Mouse (Mus musculus): ENCODE measurements around the gene Chmp4b. TPM values are rescaled to one million over a fixed set of nuclear protein-coding genes. Genes with fewer than 3 reads are reported as not detected.
A peak's percentile ranks its signal among the peaks of the same experiment; 100 is the strongest.

Chmp4b gene
- polyA plus RNA-seq, 1 experiment from 2014 or later, result 26.4 TPM

- Histone ChIP-seq H3K9me3 (no peaks in the 10 kb centered on the region), H3K27ac (replicated peaks) (no peak overlapping the region), H3K36me3 (peaks cover 19% of the 10 kb centered on the region), H3K4me1 (replicated peaks) (no peaks in the 10 kb centered on the region), H3K27me3 (no peaks in the 10 kb centered on the region), H3K4me3 (no peak overlapping the region), H3K9ac (no peak overlapping the region), H3K4me2 (no peak overlapping the region)
- 28% methylated on average over 3 of the region's 3 CpGs for WGBS
- no peak for ATAC-seq (ENCODE audit: low FRiP score, low read depth)
Measured at GRCm38 (mm10) chr2:154648086-154648485, 3.4 kb upstream of the Chmp4b start.

DNA sequence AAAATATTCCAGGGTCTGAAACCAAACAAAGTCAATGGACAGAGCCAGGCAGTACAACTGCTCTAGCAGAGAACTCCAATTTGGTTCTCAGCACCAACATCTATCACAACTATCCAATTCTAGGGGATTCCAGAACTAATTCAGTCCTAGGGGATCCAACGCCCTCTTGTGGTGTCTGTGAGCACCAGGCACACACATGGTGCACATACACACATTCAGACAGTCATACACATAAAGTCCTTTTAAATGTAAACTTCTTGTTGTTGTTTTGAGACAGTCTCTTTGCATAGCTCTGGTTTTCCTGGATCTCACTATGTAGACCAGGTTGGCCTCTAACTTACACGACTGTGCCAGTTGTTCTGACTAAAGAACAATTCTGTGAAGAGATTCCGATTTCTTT is 1.1 kb upstream of the Chmp4b start:
- no peaks in the 10 kb centered on the region for H3K9me3 ChIP-seq
- H3K4me1 ChIP-seq (replicated peaks), result no peaks in the 10 kb centered on the region
- no peak overlapping the region for H3K4me2 ChIP-seq
- no peak overlapping the region for H3K4me3 ChIP-seq
- 78% methylated on average over 3 of the region's 3 CpGs for WGBS
- peaks cover 10% of the 10 kb centered on the region for H3K36me3 ChIP-seq
- H3K27me3 ChIP-seq, result no peaks in the 10 kb centered on the region
- H3K27ac ChIP-seq (replicated peaks), result no peak overlapping the region
- no peak overlapping the region for H3K9ac ChIP-seq
- ATAC-seq (ENCODE audit: low FRiP score, low read depth), result no peak

DNA sequence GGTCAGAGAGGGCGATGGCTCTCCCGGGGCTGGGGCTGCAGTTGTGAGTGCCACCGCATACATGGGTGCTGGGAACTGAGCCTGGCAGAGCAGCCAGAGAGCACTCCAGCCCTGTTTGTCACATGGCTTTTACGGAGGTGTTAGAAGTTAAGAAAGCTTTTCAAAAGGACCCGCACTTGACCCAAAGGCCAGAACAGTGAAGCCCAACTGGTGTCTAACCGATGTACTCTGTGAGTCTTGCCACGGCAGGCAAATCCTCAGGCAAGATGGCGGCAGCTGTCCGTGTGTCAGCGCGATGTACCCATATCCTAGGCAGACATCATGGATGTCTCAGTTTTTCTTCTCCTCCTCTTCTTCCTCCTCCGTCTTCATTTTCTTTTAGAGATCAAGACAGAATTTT is 3.5 kb downstream of the Chmp4b start:
- no peak overlapping the region for H3K4me2 ChIP-seq
- no peak overlapping the region for H3K27ac ChIP-seq (replicated peaks)
- no peak overlapping the region for H3K4me3 ChIP-seq
- WGBS, result 95% methylated on average over 12 of the region's 12 CpGs
- ATAC-seq (ENCODE audit: low FRiP score, low read depth), result no peak
- H3K36me3 ChIP-seq, result no peaks in the 10 kb centered on the region
- peaks cover 25% of the 10 kb centered on the region for H3K4me1 ChIP-seq (replicated peaks)
- H3K27me3 ChIP-seq, result no peaks in the 10 kb centered on the region
- H3K9ac ChIP-seq, result no peak overlapping the region
- H3K9me3 ChIP-seq, result no peaks in the 10 kb centered on the region

DNA sequence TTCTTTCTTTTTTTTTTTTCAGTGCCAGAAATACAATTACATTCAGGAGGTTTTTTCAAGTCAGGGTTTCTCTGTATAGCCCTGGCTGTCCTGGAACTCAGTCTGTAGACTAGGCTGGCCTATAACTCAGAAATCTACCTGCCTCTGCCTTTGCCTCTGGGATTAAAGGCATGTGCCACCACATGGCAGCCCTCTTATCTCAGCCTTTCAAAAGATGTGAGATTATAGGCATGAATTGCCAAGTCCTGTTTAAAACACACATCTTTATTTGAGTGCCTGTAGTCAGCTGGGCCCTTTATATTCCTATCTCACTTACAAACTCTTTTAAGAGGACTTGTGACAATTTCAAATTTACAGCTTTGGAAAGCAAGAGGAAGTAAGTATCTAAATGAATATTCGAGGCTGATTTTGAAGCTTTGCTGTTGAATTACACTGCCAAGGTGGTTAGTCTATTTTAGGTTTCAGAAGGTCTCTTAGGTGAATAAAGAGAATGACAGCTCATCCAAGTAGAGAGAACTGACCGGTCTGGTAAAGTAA is 4.4 kb downstream of the Chmp4b start:
- 83% methylated on average over 2 of the region's 2 CpGs for WGBS
- Histone ChIP-seq H3K27ac (replicated peaks) (no peak overlapping the region; the same call in 1 of the 2 replicates), H3K36me3 (no peaks in the 10 kb centered on the region), H3K4me3 (peak overlapping the region; percentile 95; the same call in 1 of the 2 replicates), H3K4me2 (peak overlapping the region; percentile 49), H3K4me1 (replicated peaks) (peaks cover 31% of the 10 kb centered on the region), H3K9ac (no peak overlapping the region), H3K27me3 (no peaks in the 10 kb centered on the region), H3K9me3 (no peaks in the 10 kb centered on the region)
- no peak for ATAC-seq (ENCODE audit: low FRiP score, low read depth)

- WGBS, result under 1% methylated on average over 62 of the region's 67 CpGs
- Histone ChIP-seq H3K36me3 (no peaks in the 10 kb centered on the region; the same call in 1 of the 2 replicates), H3K9ac (peak overlapping the region; percentile 97), H3K27ac (replicated peaks) (peak overlapping the region; percentile 80), H3K9me3 (no peaks in the 10 kb centered on the region), H3K4me1 (replicated peaks) (peaks cover 31% of the 10 kb centered on the region), H3K27me3 (no peaks in the 10 kb centered on the region), H3K4me3 (peak overlapping the region; percentile 95), H3K4me2 (peak overlapping the region; percentile 84)
- peak; percentile 100 for ATAC-seq (ENCODE audit: low FRiP score, low read depth)
Measured at GRCm38 (mm10) chr2:154656710-154657485, 5.4 kb downstream of the Chmp4b start.

DNA sequence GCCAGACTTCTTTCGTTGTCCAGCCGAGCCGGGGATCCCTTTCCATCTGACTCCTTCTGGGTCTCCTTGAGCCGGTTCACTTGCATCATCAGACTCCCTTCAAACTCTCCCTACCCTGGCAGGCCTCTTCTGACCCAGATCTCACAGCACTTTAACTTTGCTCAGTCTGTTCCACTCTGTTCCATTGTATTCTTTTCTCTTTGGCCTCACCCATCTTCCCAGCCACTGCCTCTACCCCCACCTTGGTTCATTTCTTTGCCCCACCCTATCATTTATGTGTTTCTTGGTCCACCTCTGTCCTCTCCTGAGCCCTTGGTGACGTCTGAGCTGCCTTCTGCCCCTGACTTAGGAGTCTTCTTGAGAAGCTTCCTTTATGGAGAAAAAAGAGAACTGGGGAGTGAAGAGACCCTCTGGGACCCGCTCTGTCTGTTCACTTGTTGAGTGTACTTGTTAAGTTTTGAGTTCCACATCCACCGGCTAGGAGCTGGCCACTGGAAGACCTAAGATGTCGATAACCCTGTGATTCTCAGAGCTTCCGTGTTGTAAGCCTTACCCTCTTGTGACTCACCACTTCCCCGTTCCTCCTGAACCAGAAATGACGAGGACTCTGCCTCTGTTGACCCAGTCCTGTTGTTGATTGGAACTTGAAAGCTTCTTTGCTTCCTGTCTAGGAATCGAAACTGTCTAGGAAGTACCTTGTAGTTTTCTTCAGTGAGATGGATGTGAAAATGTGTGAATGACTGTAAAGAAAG is 6.2 kb downstream of the Chmp4b start:
- H3K27me3 ChIP-seq, result no peaks in the 10 kb centered on the region
- peaks cover 31% of the 10 kb centered on the region for H3K4me1 ChIP-seq (replicated peaks)
- H3K36me3 ChIP-seq, result no peaks in the 10 kb centered on the region; the same call in 1 of the 2 replicates
- H3K27ac ChIP-seq (replicated peaks), result peak overlapping the region; percentile 80
- peak overlapping the region; percentile 95 for H3K4me3 ChIP-seq
- peak overlapping the region; percentile 97 for H3K9ac ChIP-seq
- no peak for ATAC-seq (ENCODE audit: low FRiP score, low read depth)
- peak overlapping the region; percentile 84 for H3K4me2 ChIP-seq
- WGBS, result 20% methylated on average over 12 of the region's 12 CpGs
- no peaks in the 10 kb centered on the region for H3K9me3 ChIP-seq

DNA sequence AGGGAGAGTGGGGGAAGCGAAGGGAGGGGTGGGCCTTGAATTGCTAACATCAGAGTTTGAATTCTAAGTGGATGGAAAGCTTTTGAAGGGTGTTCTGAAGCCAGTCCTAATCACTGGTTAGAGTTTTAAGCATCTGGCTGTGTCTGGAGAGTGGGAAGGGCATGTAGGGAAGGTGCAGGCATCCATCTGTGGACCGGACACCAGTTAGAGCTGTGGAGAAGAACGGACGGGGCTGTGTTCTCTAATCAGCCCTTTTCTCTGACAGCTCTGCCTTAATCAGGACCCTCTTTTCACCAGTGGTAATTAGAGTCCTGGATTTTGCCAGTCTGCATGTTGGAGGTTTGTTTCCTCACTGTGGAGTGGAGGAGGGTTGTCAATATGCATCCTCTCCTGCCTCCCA is 7.6 kb downstream of the Chmp4b start:
- H3K27ac ChIP-seq (replicated peaks), result no peak overlapping the region
- no peaks in the 10 kb centered on the region for H3K9me3 ChIP-seq
- H3K4me3 ChIP-seq, result 0 out of 2 replicates have a peak overlapping the region, but pooled peaks have one; percentile 3
- WGBS, result 76% methylated on average over 4 of the region's 4 CpGs
- peak overlapping the region; percentile 84 for H3K4me2 ChIP-seq
- H3K9ac ChIP-seq, result 0 out of 2 replicates have a peak overlapping the region, but pooled peaks have one; percentile 97
- H3K27me3 ChIP-seq, result no peaks in the 10 kb centered on the region
- H3K4me1 ChIP-seq (replicated peaks), result peaks cover 31% of the 10 kb centered on the region
- ATAC-seq (ENCODE audit: low FRiP score, low read depth), result no peak
- no peaks in the 10 kb centered on the region; the same call in 1 of the 2 replicates for H3K36me3 ChIP-seq

GRCm38 (mm10) chr2:154659531-154660074 is 8.1 kb downstream of the Chmp4b start:
- Histone ChIP-seq H3K27ac (replicated peaks) (no peak overlapping the region), H3K4me3 (0 out of 2 replicates have a peak overlapping the region, but pooled peaks have one; percentile 3), H3K27me3 (no peaks in the 10 kb centered on the region), H3K4me1 (replicated peaks) (peaks cover 31% of the 10 kb centered on the region), H3K4me2 (peak overlapping the region; percentile 84), H3K9me3 (no peaks in the 10 kb centered on the region), H3K36me3 (no peaks in the 10 kb centered on the region; the same call in 1 of the 2 replicates), H3K9ac (no peak overlapping the region)
- WGBS, result 87% methylated on average over 5 of the region's 5 CpGs
- ATAC-seq (ENCODE audit: low FRiP score, low read depth), result no peak

- Histone ChIP-seq H3K4me1 (replicated peaks) (peaks cover 6% of the 10 kb centered on the region; the same call in 1 of the 2 replicates), H3K9me3 (no peaks in the 10 kb centered on the region), H3K4me3 (no peak overlapping the region), H3K4me2 (no peak overlapping the region), H3K36me3 (no peaks in the 10 kb centered on the region), H3K27me3 (no peaks in the 10 kb centered on the region), H3K9ac (no peak overlapping the region), H3K27ac (replicated peaks) (no peak overlapping the region)
- 92% methylated on average over 7 of the region's 7 CpGs for WGBS
- no peak for ATAC-seq (ENCODE audit: low FRiP score, low read depth)
Measured at GRCm38 (mm10) chr2:154668680-154669079, 17.2 kb downstream of the Chmp4b start.

GRCm38 (mm10) chr2:154670106-154670505 is 18.6 kb downstream of the Chmp4b start:
- Histone ChIP-seq H3K4me2 (no peak overlapping the region), H3K4me1 (replicated peaks) (peaks cover 18% of the 10 kb centered on the region; the same call in 1 of the 2 replicates), H3K27ac (replicated peaks) (no peak overlapping the region), H3K4me3 (no peak overlapping the region), H3K9ac (no peak overlapping the region), H3K36me3 (no peaks in the 10 kb centered on the region), H3K27me3 (no peaks in the 10 kb centered on the region), H3K9me3 (no peaks in the 10 kb centered on the region)
- ATAC-seq (ENCODE audit: low FRiP score, low read depth), result no peak
- 69% methylated on average over 4 of the region's 4 CpGs for WGBS

DNA sequence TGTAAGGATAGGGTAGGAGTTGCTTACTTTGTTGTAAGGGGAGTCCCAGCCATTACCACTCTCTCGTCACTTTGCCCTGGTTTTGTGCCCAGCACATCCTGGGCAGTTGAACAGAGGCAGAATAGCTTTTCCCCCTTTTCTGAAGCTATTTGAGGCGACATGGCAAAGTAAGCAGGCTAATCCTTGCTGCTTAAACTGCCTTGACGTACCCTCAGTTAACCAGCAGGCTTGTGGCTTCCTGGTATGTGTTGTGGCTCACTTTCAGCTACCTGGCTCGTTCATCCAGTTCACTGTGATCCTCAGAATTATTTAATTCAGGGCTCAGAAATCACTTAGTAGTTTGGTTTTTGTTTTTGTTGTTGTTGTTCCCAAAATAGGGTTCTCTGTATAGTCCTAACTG is 19.2 kb downstream of the Chmp4b start:
- no peaks in the 10 kb centered on the region for H3K27me3 ChIP-seq
- H3K36me3 ChIP-seq, result no peaks in the 10 kb centered on the region
- no peak overlapping the region for H3K4me2 ChIP-seq
- no peak for ATAC-seq (ENCODE audit: low FRiP score, low read depth)
- no peaks in the 10 kb centered on the region for H3K9me3 ChIP-seq
- no peak overlapping the region for H3K4me3 ChIP-seq
- no peak overlapping the region for H3K27ac ChIP-seq (replicated peaks)
- no peak overlapping the region for H3K9ac ChIP-seq
- peaks cover 20% of the 10 kb centered on the region; the same call in 1 of the 2 replicates for H3K4me1 ChIP-seq (replicated peaks)
- 83% methylated on average over 4 of the region's 4 CpGs for WGBS
